Mouse (Mus musculus) mouse trophoblast stem cell (cell line): Measurements from ENCODE around the gene Uhrf1.

Experiments
- in situ Hi-C, 2 experiments: fragments of 300-500 bp; cut with MseI, MboI; formaldehyde crosslinking; loops; 2 replicates in 1 of 2; 3 replicates in 1 of 2; pipeline ENCODE4 v1.15.1; 2025

The Uhrf1 gene

GRCm38 (mm10) chr17:56275842-56276480, 27.2 kb upstream of the Uhrf1 start:
- in situ Hi-C loops = no loop called here

GRCm38 (mm10) chr17:56276643-56277566, 26.2 kb upstream of the Uhrf1 start, which contains the start of gene Ticam1:
Ticam1 (minus strand) TSS chr17:56276786.
- in situ Hi-C loops = no loop called here

GRCm38 (mm10) chr17:56277567-56277893, 25.6 kb upstream of the Uhrf1 start:
- in situ Hi-C loops = no loop called here

GRCm38 (mm10) chr17:56278340-56278739, 24.8 kb upstream of the Uhrf1 start:
- in situ Hi-C loops = no loop called here

GRCm38 (mm10) chr17:56279481-56280155, 23.5 kb upstream of the Uhrf1 start:
- in situ Hi-C loops = no loop called here

- in situ Hi-C loops = no loop called here
Observed at GRCm38 (mm10) chr17:56281193-56281592, 21.9 kb upstream of the Uhrf1 start.

- in situ Hi-C loops = no loop called here
Observed at GRCm38 (mm10) chr17:56282802-56283201, 20.3 kb upstream of the Uhrf1 start.

GRCm38 (mm10) chr17:56283316-56283715, 19.8 kb upstream of the Uhrf1 start:
- in situ Hi-C loops = no loop called here

GRCm38 (mm10) chr17:56285995-56286394, 17.1 kb upstream of the Uhrf1 start:
- in situ Hi-C loops = no loop called here

GRCm38 (mm10) chr17:56287830-56288229, 15.3 kb upstream of the Uhrf1 start:
- in situ Hi-C loops = no loop called here

- in situ Hi-C loops = no loop called here
Observed at GRCm38 (mm10) chr17:56288866-56289265, 14.3 kb upstream of the Uhrf1 start.

- in situ Hi-C loops = no loop called here
Observed at GRCm38 (mm10) chr17:56289371-56290331, 13.5 kb upstream of the Uhrf1 start.

GRCm38 (mm10) chr17:56290388-56291170, 12.5 kb upstream of the Uhrf1 start:
- in situ Hi-C loops = no loop called here

- in situ Hi-C loops = no loop called here
Observed at GRCm38 (mm10) chr17:56291171-56291511, 12.0 kb upstream of the Uhrf1 start.

GRCm38 (mm10) chr17:56291826-56292475, 11.2 kb upstream of the Uhrf1 start:
- in situ Hi-C loops = no loop called here

- in situ Hi-C loops = no loop called here
Observed at GRCm38 (mm10) chr17:56292531-56293222, 10.4 kb upstream of the Uhrf1 start, which contains the start of gene Plin3. Plin3 (minus strand) TSS chr17:56292873.

- in situ Hi-C loops = no loop called here
Observed at GRCm38 (mm10) chr17:56293291-56293690, 9.8 kb upstream of the Uhrf1 start.

- in situ Hi-C loops = no loop called here
Observed at GRCm38 (mm10) chr17:56294241-56294640, 8.9 kb upstream of the Uhrf1 start.

- in situ Hi-C loops = no loop called here
Observed at GRCm38 (mm10) chr17:56296201-56296600, 6.9 kb upstream of the Uhrf1 start.
